Mouse (Mus musculus) cerebellum, postnatal 14 days (tissue): ENCODE measurements around the gene Btbd9.
A peak's percentile ranks its signal among the peaks of the same experiment; 100 is the strongest.

Experiments
- DNase-seq, 2 experiments: peaks; one replicate each; pipeline ENCODE4 v3.0.0; 2021; ENCODE audit warnings: mixed read lengths in 2 of 2

Gene Btbd9

DNA sequence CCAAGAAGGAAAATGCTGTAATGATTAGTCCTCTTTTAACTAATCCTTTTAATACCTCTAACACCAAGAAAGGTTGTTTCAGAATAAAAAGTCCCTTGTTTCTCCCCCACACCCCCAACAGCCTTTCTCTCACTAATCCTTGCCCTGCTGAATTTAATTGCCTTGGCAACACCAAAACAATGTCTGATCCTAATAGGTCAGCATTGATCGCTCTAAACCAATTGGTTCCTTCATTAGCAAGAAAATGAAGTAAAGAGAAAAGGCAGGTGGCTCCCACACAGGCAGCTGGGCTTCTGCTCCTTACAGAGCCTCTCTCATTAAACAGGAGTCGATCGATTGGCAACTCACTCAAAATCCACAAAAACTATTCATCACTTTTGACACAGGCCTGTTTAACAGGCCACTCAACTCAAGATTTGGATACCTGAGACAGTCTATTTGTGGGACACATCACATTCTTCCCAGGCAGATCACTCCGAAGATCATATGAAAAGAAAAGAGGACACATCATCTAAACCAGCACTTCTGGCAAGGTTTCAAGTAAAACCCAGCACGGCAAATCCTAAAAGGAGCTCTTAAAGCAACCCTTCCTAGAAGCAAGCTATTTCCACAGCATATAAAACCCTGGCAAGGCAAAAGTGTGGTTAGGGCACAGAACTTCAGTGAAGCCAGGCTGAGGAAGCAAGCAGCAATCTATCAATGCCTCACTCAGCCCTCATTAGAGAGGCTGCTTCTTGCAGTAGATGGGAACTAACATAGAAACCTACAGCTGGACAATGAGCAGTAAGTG, 197.9 kb downstream of the Btbd9 start:
- DNase-seq = no peak

- DNase-seq = no peak
Observed at GRCm38 (mm10) chr17:30377754-30378153, 198.5 kb downstream of the Btbd9 start.

DNA sequence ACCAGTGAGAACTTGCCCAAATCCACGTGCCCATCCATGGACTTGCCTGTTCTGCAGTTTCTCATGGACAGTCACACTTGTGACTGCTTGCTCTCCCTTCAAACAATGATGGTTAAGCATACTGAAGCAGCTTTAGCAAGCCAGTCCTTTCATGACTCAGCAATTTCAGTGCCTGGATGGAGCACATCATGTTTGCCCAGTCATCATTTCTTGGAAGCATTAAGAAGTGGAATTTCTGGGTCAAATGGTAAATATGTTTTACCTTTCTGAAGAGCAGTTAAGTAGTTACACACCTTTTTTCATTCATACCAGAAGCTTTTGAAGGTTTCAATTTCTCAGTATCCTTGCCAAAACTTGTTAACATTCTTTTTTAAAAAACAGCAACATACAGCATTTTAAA, 201.2 kb downstream of the Btbd9 start:
- no peak for DNase-seq

GRCm38 (mm10) chr17:30368559-30368958, 207.7 kb downstream of the Btbd9 start:
- DNase-seq = peak in 1 of 2 experiments; percentile 31

DNA sequence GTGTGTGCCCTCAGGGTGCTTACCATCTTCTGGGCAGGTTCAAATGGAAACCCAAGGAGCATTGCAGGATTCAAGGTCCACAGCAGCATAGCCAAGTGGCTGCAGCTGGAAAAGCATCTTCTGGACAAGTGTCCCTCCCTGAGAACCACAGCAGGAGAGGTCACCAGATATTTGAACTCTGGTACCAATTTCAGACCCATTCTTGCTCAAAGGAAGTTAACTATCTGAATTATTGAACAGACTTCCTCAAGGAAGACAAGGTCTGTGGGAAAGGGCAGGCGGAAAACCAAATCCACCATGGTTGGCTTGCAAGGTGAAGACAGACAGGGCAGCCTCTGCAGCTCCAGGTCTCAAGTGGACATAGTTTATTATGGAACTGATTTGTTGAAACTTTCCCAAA, 211.6 kb downstream of the Btbd9 start:
- DNase-seq = no peak

GRCm38 (mm10) chr17:30363365-30363764, 212.9 kb downstream of the Btbd9 start:
- DNase-seq = no peak

DNA sequence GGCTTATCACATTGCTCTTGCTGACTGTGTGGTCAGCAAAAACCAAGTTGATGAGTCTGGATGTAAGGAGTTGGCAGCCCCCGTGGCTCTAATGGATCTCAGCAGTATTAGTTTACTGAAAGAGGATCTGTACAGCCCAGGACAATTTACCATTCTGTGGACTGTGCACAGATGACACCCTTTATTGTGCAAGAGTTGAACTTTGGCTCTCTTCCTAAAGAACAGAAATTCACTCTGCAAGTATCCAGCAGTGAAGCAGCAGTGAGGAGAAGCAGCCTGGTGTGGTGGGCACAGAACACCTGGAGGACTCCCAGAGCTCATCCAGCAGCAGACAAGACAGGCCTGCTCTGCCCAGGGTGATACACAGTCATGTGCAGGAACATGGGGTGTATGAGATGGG, 215.6 kb downstream of the Btbd9 start:
- no peak for DNase-seq

- no peak for DNase-seq
Observed at GRCm38 (mm10) chr17:30359392-30359791, 216.9 kb downstream of the Btbd9 start.

- no peak for DNase-seq
Observed at GRCm38 (mm10) chr17:30355431-30355830, 220.9 kb downstream of the Btbd9 start.

- no peak for DNase-seq
Observed at GRCm38 (mm10) chr17:30354381-30354780, 221.9 kb downstream of the Btbd9 start.

DNA sequence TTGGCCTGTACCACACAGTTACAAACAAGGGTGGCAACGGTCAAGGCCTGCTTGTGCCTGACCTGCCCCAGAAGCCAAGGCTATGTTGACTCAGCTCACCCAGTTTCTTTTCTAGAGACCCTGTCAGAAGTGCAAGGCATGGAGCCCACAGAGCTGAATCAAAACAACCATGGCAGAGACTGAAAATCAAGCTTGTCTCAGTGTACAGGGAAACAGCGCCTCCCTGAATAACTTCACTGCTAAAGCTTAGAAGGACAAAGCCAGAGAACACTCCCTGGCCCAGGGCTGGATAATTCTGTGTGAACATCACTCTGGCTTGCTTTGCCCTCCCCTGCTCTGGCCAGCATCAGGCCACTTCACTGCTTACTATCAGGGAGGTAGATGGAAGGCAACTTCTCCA, 228.3 kb downstream of the Btbd9 start:
- DNase-seq = no peak

GRCm38 (mm10) chr17:30347101-30347613, 229.1 kb downstream of the Btbd9 start:
- no peak for DNase-seq

DNA sequence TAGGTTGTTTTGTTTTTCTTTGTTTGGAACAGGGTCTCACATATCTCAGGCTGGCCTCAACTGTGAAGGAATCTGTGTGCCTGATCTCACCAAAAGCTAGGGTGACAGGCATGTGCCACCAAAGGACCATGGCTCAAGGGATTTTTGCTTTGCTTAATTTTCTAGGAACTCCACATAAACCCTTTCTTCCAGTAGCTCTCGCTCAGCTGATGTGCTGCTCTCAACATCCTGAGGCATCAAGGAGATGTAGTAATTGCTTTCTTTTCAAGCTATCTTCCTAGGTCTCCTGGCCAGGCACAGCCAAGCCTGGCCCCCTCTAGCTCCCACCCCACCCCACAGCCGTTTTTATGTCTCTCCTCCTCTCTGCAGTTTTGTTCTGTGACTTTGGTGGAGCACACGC, 231.3 kb downstream of the Btbd9 start:
- DNase-seq = no peak

GRCm38 (mm10) chr17:30343701-30344473, 232.4 kb downstream of the Btbd9 start:
- DNase-seq = peak in 1 of 2 experiments; percentile 34

GRCm38 (mm10) chr17:30341556-30341955, 234.7 kb downstream of the Btbd9 start:
- no peak for DNase-seq

- no peak for DNase-seq
Observed at GRCm38 (mm10) chr17:30340495-30341126, 235.7 kb downstream of the Btbd9 start.

DNA sequence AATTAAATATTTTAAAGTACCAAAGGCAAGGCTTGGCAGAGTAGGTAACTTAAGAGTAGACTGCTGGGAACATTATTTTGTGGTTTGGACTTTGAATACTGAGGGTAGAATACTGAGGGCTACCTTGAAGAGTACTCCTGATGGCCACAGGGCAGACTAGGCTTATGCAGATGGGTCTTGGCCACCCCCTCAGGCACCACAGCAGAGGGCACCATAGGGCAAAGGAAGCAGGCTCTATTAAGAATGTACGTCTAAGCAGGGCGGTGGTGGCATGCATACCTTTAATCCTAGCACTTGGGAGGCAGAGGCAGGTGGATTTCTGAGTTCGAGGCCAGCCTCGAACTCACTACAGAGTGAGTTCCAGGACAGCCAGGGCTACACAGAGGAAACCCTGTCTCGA, 237.0 kb downstream of the Btbd9 start:
- no peak for DNase-seq

GRCm38 (mm10) chr17:30336816-30337215, 239.5 kb downstream of the Btbd9 start:
- no peak for DNase-seq

GRCm38 (mm10) chr17:30336280-30336679, 240.0 kb downstream of the Btbd9 start:
- no peak for DNase-seq

GRCm38 (mm10) chr17:30335746-30336145, 240.5 kb downstream of the Btbd9 start:
- no peak for DNase-seq

DNA sequence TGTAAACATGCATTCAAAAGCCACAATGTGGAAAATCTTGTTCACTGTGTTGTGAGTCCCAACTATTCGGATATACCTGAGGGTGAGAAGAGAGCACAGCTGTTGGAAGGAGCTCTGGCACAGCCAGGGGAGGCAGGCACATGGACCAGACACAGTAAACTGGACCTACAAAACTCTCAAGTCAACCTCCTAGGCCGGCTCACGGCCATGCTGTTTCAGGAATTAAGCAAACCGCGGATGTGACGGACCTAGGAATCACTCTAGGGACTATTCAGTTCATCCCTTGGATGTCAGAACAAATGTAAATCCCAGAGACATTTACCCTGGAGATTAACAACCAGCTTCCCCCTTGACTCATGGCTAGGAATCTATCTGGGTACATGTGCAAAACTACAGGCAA, 242.0 kb downstream of the Btbd9 start:
- no peak for DNase-seq

DNA sequence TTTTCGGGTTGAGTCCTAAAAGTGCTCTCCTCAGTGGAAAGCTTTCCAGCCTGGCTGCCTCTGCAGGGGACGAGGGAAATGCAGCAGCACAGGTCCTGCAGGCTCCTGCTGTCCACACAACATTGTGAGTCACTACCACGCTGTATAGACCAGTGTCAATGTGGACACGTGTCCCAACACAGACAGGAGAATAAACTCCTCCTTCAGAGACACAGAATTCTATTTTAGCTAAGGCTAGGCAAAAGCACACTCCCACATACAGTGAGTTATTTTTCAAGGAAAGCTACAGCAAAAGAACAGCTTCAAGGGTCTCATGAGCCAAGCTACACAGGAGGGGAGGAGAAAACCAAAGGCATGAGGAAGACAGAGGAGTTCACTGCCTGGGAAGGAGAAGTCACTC, 243.2 kb downstream of the Btbd9 start:
- no peak for DNase-seq

GRCm38 (mm10) chr17:30331380-30331779, 244.9 kb downstream of the Btbd9 start:
- no peak for DNase-seq

DNA sequence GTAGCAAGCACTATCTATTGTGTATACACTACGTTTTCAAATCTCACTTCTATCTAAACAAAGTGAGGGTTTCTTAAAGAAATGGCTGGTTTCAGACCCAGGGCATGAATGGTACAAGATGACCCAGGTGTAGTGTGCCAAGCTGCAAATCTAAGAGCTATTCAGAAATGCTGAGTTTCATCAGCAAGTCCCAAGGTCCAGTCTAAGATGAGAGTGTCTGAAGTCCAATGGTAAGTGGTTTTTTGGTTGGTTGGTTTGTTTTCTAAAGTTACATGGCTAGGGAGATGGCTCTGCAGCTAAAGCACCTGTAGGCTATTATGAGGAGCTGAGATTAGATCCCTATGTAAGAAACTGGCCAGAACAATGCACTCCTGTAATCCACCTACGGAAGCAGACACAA, 246.8 kb downstream of the Btbd9 start:
- no peak for DNase-seq
